Mouse (Mus musculus) neural tube, embryonic 11.5 days (tissue): ENCODE results near the gene Esr2. TPM values are rescaled to one million over a fixed set of nuclear protein-coding genes. Genes with fewer than 3 reads are reported as not detected.
A peak's percentile ranks its signal among the peaks of the same experiment; 100 is the strongest.
"Not testable (repeated sequence)": the region's sequence is repeated elsewhere in the genome, so short reads cannot be mapped to it uniquely, and the experiment has no call there.

Experiments
- ATAC-seq: fragments of 200-750 bp; cut with Nextera tagmentation; 2 replicates; pipeline ENCODE4 v1.8.0; 2017; ENCODE audit warnings: moderate number of reproducible peaks, mild to moderate bottlenecking, moderate TSS enrichment, moderate library complexity; ENCODE audit not compliant: insufficient read depth, low FRiP score, low TSS enrichment
- DNase-seq: peaks from one replicate; pipeline ENCODE4 v3.0.0-alpha.2; 2015; ENCODE audit warnings: low spot score
- H3K27ac ChIP-seq: fragments of 300-500 bp; sonication (generic); 2 replicates; pipeline ENCODE4 v1.5.1; 2014; ENCODE audit warnings: low read depth, mild to moderate bottlenecking, low read length
- H3K27me3 ChIP-seq: fragments of 300-500 bp; sonication (generic); 2 replicates; pipeline ENCODE4 v1.6.1; 2014; ENCODE audit warnings: mild to moderate bottlenecking, low read length, mixed read lengths; ENCODE audit not compliant: control insufficient read depth, insufficient read depth
- H3K36me3 ChIP-seq: fragments of 300-500 bp; sonication (generic); 2 replicates; pipeline ENCODE4 v1.6.1; 2014; ENCODE audit warnings: mild to moderate bottlenecking, low read length, moderate library complexity, mixed read lengths; ENCODE audit not compliant: control insufficient read depth, insufficient read depth
- H3K4me1 ChIP-seq: fragments of 300-500 bp; sonication (generic); 2 replicates; pipeline ENCODE4 v1.6.1; 2014; ENCODE audit warnings: low read length, mixed read lengths; ENCODE audit not compliant: control insufficient read depth, insufficient read depth
- H3K4me2 ChIP-seq: fragments of 300-500 bp; sonication (generic); 2 replicates; pipeline ENCODE4 v1.6.1; 2014; ENCODE audit warnings: low read depth, mild to moderate bottlenecking, moderate library complexity
- H3K4me3 ChIP-seq: fragments of 300-500 bp; sonication (generic); 2 replicates; pipeline ENCODE4 v1.5.1; 2014; ENCODE audit warnings: low read depth, low read length
- H3K9ac ChIP-seq: fragments of 300-500 bp; sonication (generic); 2 replicates; pipeline ENCODE4 v1.6.1; 2014; ENCODE audit warnings: mild to moderate bottlenecking, low read length
- H3K9me3 ChIP-seq: fragments of 300-500 bp; sonication (generic); 2 replicates; pipeline ENCODE4 v1.6.1; 2016; ENCODE audit warnings: low read length; ENCODE audit not compliant: control insufficient read depth
- WGBS: fragments of 180-500 bp; shearing (Covaris S2); extraction: QIAGEN DNeasy Blood & Tissue Kit; methylation state at CpG from one replicate; pipeline ENCODE4 v1.1.7; 2014; 5-methylcytosine and 5-hydroxymethylcytosine counted together
- polyA plus RNA-seq: library from polyadenylated mRNA; unstranded; fragments of >200 nt; fragmentation: Nextera tagmentation; extraction: Ambion mirVana; gene quantifications from 2 replicates; pipeline ENCODE4 v1.2.1, GENCODE M21; 2014

The Esr2 gene
- 0.11 and 0.18 TPM in 2 replicates for polyA plus RNA-seq

GRCm38 (mm10) chr12:76177000-76177863 is at the start of gene Esr2:
Esr2 (minus strand) TSS chr12:76177259.
- H3K27ac ChIP-seq: no peak within 1 kb of the TSS
- H3K4me3 ChIP-seq: peak within 1 kb of the TSS; percentile 38
- ATAC-seq: no peak; the same call in 1 of the 2 replicates
- under 1% methylated on average over 39 of the region's 39 CpGs for WGBS
- peak within 1 kb of the TSS; percentile 76 for H3K4me2 ChIP-seq
- no peaks in the 10 kb centered on the region for H3K4me1 ChIP-seq
- H3K9ac ChIP-seq: peak within 1 kb of the TSS; percentile 33
- peaks cover 4% of the 10 kb centered on the region; the same call in 1 of the 2 replicates for H3K27me3 ChIP-seq
- DNase-seq: peak; percentile 51
- H3K36me3 ChIP-seq: no peaks in the 10 kb centered on the region
- H3K9me3 ChIP-seq: no peaks in the 10 kb centered on the region

GRCm38 (mm10) chr12:76222104-76222503 is 45.0 kb upstream of the Esr2 start:
- not testable (repeated sequence) for DNase-seq, H3K27ac ChIP-seq, H3K4me3 ChIP-seq, H3K36me3 ChIP-seq, H3K4me1 ChIP-seq, H3K4me2 ChIP-seq, H3K9ac ChIP-seq, H3K9me3 ChIP-seq, ATAC-seq, H3K27me3 ChIP-seq
- 53% methylated on average over 4 of the region's 8 CpGs for WGBS

DNA sequence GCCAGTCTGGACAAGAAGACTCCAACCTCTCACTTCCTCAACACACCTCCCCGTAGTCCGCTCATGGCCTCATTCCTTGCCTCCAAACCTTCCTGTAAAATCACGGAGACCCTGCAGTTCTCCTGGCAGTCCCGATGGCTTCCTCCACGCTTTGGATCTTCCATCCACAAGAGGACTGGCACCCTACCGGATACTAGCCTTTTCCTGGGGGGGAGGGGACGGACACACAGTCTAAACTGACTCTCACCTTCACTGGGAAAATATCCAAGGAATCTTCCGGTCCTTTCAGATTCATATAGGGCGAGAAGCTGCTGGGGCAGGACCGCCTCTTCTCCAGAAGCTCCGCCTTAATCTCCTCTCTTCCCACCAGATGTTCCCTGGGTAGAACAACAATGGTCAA is 39.7 kb upstream of the Esr2 start:
- no peak for ATAC-seq
- no peak overlapping the region for H3K4me3 ChIP-seq
- H3K36me3 ChIP-seq: no peaks in the 10 kb centered on the region
- no peaks in the 10 kb centered on the region for H3K27me3 ChIP-seq
- no peaks in the 10 kb centered on the region for H3K4me1 ChIP-seq
- no peaks in the 10 kb centered on the region for H3K9me3 ChIP-seq
- no peak overlapping the region for H3K4me2 ChIP-seq
- H3K9ac ChIP-seq: no peak overlapping the region
- no peak overlapping the region for H3K27ac ChIP-seq
- DNase-seq: no peak
- WGBS: 73% methylated on average over 11 of the region's 11 CpGs

GRCm38 (mm10) chr12:76215121-76215520 is 38.1 kb upstream of the Esr2 start:
- 27% methylated on average over 5 of the region's 5 CpGs for WGBS

DNA sequence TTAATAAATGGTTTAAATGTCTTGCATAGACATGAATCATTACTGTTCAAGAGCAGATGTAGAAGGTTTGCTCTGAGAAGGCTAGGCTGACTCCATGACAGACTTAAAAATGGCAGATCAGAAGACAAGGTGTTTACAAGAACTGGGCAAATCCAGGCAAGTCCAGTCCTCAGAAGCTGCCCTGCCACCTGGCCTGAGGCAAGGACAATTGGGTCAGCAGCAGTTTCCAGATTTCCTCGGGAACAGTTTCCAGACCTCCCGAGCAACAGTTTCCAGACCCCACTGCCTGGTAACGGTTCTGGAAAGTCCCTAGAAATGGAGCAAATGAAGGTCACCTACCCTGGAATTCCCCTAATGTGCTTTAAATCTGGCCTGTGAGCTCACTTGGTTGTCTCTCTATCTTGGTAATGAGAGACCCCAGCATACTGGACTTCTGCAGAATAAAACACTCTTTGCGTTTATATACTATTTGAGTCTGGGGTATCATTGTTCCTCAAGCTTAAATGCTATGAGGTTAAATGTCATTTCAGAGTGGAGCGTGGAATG is 32.4 kb upstream of the Esr2 start:
- WGBS: 91% methylated on average over 5 of the region's 5 CpGs

More at GRCm38 (mm10) chr12:76215121-76215520, 38.1 kb upstream of the Esr2 start:
- H3K4me2 ChIP-seq: no peak overlapping the region
- no peaks in the 10 kb centered on the region for H3K27me3 ChIP-seq
- H3K27ac ChIP-seq: no peak overlapping the region
- DNase-seq: no peak
- no peak overlapping the region for H3K9ac ChIP-seq
- no peaks in the 10 kb centered on the region for H3K9me3 ChIP-seq
- H3K4me1 ChIP-seq: no peaks in the 10 kb centered on the region
- ATAC-seq: no peak
- no peaks in the 10 kb centered on the region for H3K36me3 ChIP-seq
- H3K4me3 ChIP-seq: no peak overlapping the region

DNA sequence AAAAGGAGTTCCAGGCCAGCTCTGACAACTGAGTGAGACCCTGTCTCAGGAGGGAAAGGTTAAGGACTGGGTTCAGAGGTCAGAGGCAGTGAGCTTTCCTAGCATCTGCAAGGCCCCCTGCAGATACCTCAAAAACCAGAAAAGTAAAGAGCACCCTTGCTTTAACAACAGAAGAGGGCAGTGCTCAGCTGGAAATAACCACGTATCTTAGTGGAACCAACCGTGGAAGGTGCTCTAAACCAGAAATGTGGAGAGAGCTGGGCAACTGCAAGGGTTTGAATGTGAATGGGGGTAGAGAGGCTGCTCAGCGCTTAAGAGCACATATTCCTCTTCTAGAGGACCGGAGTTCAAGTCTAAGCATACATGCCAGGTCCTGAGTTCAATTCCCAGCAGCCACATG is 23.3 kb upstream of the Esr2 start:
- Histone ChIP-seq H3K27me3 (no peaks in the 10 kb centered on the region), H3K27ac (no peak overlapping the region)
- no peak for ATAC-seq

More for the DNA sequence above, 32.4 kb upstream of the Esr2 start:
- Histone ChIP-seq H3K4me2 (no peak overlapping the region), H3K4me1 (no peaks in the 10 kb centered on the region), H3K27me3 (no peaks in the 10 kb centered on the region), H3K27ac (no peak overlapping the region), H3K9ac (no peak overlapping the region), H3K9me3 (no peaks in the 10 kb centered on the region), H3K4me3 (no peak overlapping the region), H3K36me3 (no peaks in the 10 kb centered on the region)
- DNase-seq (no peak), ATAC-seq (no peak)

GRCm38 (mm10) chr12:76197071-76197470 is 20.0 kb upstream of the Esr2 start:
- Histone ChIP-seq H3K9ac (peak overlapping the region; percentile 55), H3K27ac (no peak overlapping the region), H3K27me3 (no peaks in the 10 kb centered on the region), H3K4me2 (peak overlapping the region; percentile 87), H3K36me3 (no peaks in the 10 kb centered on the region), H3K4me1 (peaks cover 8% of the 10 kb centered on the region; the same call in 1 of the 2 replicates), H3K9me3 (no peaks in the 10 kb centered on the region), H3K4me3 (peak overlapping the region; percentile 2; the same call in 1 of the 2 replicates)
- 47% methylated on average over 8 of the region's 8 CpGs for WGBS
- ATAC-seq (peak; percentile 46; the same call in 1 of the 2 replicates), DNase-seq (no peak)

More for the DNA sequence above, 23.3 kb upstream of the Esr2 start:
- Histone ChIP-seq H3K9ac (no peak overlapping the region), H3K36me3 (no peaks in the 10 kb centered on the region), H3K4me1 (peaks cover 8% of the 10 kb centered on the region; the same call in 1 of the 2 replicates), H3K4me3 (no peak overlapping the region), H3K4me2 (no peak overlapping the region), H3K9me3 (no peaks in the 10 kb centered on the region)
- WGBS: 67% methylated on average over 4 of the region's 4 CpGs
- DNase-seq: no peak

DNA sequence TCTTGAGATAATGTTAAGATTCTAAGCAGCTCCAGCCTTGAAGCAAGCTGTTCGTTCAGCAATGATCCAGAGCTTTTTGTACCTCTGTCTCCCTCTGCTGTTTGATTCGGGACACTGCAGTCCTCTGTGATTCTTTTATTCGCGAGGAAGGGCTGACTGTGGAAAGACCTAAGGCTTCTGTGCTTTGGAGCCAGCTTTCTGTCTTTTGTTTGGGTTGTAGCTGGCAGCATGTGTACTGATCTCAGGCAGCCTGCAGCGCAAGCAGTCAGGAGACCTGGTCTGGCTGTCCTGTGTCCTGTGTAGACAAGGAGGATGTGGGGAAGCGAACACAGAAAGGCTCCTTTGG is 19.6 kb upstream of the Esr2 start:
- Histone ChIP-seq H3K4me2 (peak overlapping the region; percentile 87), H3K4me1 (peaks cover 8% of the 10 kb centered on the region; the same call in 1 of the 2 replicates), H3K9me3 (no peaks in the 10 kb centered on the region), H3K27me3 (no peaks in the 10 kb centered on the region), H3K27ac (no peak overlapping the region), H3K4me3 (peak overlapping the region; percentile 2; the same call in 1 of the 2 replicates), H3K36me3 (no peaks in the 10 kb centered on the region), H3K9ac (peak overlapping the region; percentile 55)
- DNase-seq (peak; percentile 80), ATAC-seq (peak; percentile 35; the same call in 1 of the 2 replicates)
- WGBS: 10% methylated on average over 6 of the region's 6 CpGs
